Mouse (Mus musculus) ES-Bruce4 (cell line): ENCODE results near the gene Insr.

ENCODE experiments used
- CTCF ChIP-seq: IDR thresholded peaks from one replicate; pipeline ENCODE4 v1.8.1; 2011; ENCODE audit warnings: low read depth, low read length
- POLR2A ChIP-seq: IDR thresholded peaks from one replicate; pipeline ENCODE4 v1.8.1; 2011; ENCODE audit warnings: low read length; ENCODE audit not compliant: insufficient read depth

GRCm38 (mm10) chr8:3251101-3251500, 28.3 kb downstream of the Insr start:
- TF ChIP-seq CTCF: no peak
- TF ChIP-seq POLR2A: no peak
